Mouse (Mus musculus): ENCODE measurements around the gene Iqschfp. TPM values are rescaled to one million over a fixed set of nuclear protein-coding genes. Genes with fewer than 3 reads are reported as not detected.

The Iqschfp gene
- polyA plus RNA-seq, 1 experiment from 2014 or later = not detected

GRCm38 (mm10) chr3:68296752-68297151 is 404.7 kb downstream of the Iqschfp start:
- 84% methylated on average over 7 of the region's 7 CpGs for WGBS

GRCm38 (mm10) chr3:68305647-68306046 is 413.6 kb downstream of the Iqschfp start:
- peaks cover 5% of the 10 kb centered on the region; the same call in 1 of the 2 replicates for H3K4me1 ChIP-seq (replicated peaks)
- H3K36me3 ChIP-seq = no peaks in the 10 kb centered on the region
- H3K9ac ChIP-seq = no peak overlapping the region
- 0% methylated on average over 1 of the region's 1 CpGs for WGBS
- H3K4me2 ChIP-seq = no peak overlapping the region
- no peak overlapping the region for H3K27ac ChIP-seq (ENCODE audit: poor library complexity, severe bottlenecking)
- ATAC-seq (ENCODE audit: insufficient number of reproducible peaks, low FRiP score) = no peak
- H3K4me3 ChIP-seq = no peak overlapping the region
- no peaks in the 10 kb centered on the region for H3K27me3 ChIP-seq (replicated peaks)
- no peaks in the 10 kb centered on the region for H3K9me3 ChIP-seq (replicated peaks)

More at GRCm38 (mm10) chr3:68296752-68297151, 404.7 kb downstream of the Iqschfp start:
- Histone ChIP-seq H3K36me3 (no peaks in the 10 kb centered on the region), H3K4me2 (no peak overlapping the region), H3K9ac (no peak overlapping the region), H3K4me3 (no peak overlapping the region), H3K4me1 (replicated peaks) (no peaks in the 10 kb centered on the region), H3K27me3 (replicated peaks) (no peaks in the 10 kb centered on the region), H3K9me3 (replicated peaks) (no peaks in the 10 kb centered on the region), H3K27ac (ENCODE audit: poor library complexity, severe bottlenecking) (no peak overlapping the region)
- ATAC-seq (ENCODE audit: insufficient number of reproducible peaks, low FRiP score) = no peak

- no peak overlapping the region for H3K9ac ChIP-seq
- no peaks in the 10 kb centered on the region for H3K9me3 ChIP-seq (replicated peaks)
- no peak for ATAC-seq (ENCODE audit: insufficient number of reproducible peaks, low FRiP score)
- H3K4me3 ChIP-seq = no peak overlapping the region
- no peaks in the 10 kb centered on the region for H3K27me3 ChIP-seq (replicated peaks)
- no peak overlapping the region for H3K27ac ChIP-seq (ENCODE audit: poor library complexity, severe bottlenecking)
- no peaks in the 10 kb centered on the region for H3K36me3 ChIP-seq
- 60% methylated on average over 4 of the region's 4 CpGs for WGBS
- H3K4me2 ChIP-seq = no peak overlapping the region
- H3K4me1 ChIP-seq (replicated peaks) = peaks cover 5% of the 10 kb centered on the region; the same call in 1 of the 2 replicates
Measured at GRCm38 (mm10) chr3:68306726-68307125, 414.7 kb downstream of the Iqschfp start.

- 68% methylated on average over 6 of the region's 6 CpGs for WGBS
- Histone ChIP-seq H3K36me3 (no peaks in the 10 kb centered on the region), H3K9ac (no peak overlapping the region), H3K4me3 (no peak overlapping the region), H3K4me2 (no peak overlapping the region), H3K4me1 (replicated peaks) (no peaks in the 10 kb centered on the region), H3K9me3 (replicated peaks) (no peaks in the 10 kb centered on the region), H3K27me3 (replicated peaks) (no peaks in the 10 kb centered on the region), H3K27ac (ENCODE audit: poor library complexity, severe bottlenecking) (no peak overlapping the region)
- no peak for ATAC-seq (ENCODE audit: insufficient number of reproducible peaks, low FRiP score)
Measured at GRCm38 (mm10) chr3:68325575-68325974, 433.5 kb downstream of the Iqschfp start.

- H3K4me1 ChIP-seq (replicated peaks) = no peaks in the 10 kb centered on the region
Measured at GRCm38 (mm10) chr3:68332515-68332914, 440.5 kb downstream of the Iqschfp start.

GRCm38 (mm10) chr3:68335501-68335900 is 443.5 kb downstream of the Iqschfp start:
- no peak for ATAC-seq (ENCODE audit: insufficient number of reproducible peaks, low FRiP score)
- no peak overlapping the region for H3K4me2 ChIP-seq
- H3K36me3 ChIP-seq = no peaks in the 10 kb centered on the region
- 88% methylated on average over 4 of the region's 4 CpGs for WGBS
- no peaks in the 10 kb centered on the region for H3K9me3 ChIP-seq (replicated peaks)
- H3K4me1 ChIP-seq (replicated peaks) = no peaks in the 10 kb centered on the region
- H3K4me3 ChIP-seq = no peak overlapping the region
- no peak overlapping the region for H3K9ac ChIP-seq
- no peak overlapping the region for H3K27ac ChIP-seq (ENCODE audit: poor library complexity, severe bottlenecking)
- no peaks in the 10 kb centered on the region for H3K27me3 ChIP-seq (replicated peaks)

More at GRCm38 (mm10) chr3:68332515-68332914, 440.5 kb downstream of the Iqschfp start:
- no peak for ATAC-seq (ENCODE audit: insufficient number of reproducible peaks, low FRiP score)
- no peaks in the 10 kb centered on the region for H3K36me3 ChIP-seq
- WGBS = 36% methylated on average over 2 of the region's 2 CpGs
- no peak overlapping the region for H3K27ac ChIP-seq (ENCODE audit: poor library complexity, severe bottlenecking)
- H3K9ac ChIP-seq = no peak overlapping the region
- H3K9me3 ChIP-seq (replicated peaks) = no peaks in the 10 kb centered on the region
- no peak overlapping the region for H3K4me2 ChIP-seq
- H3K27me3 ChIP-seq (replicated peaks) = no peaks in the 10 kb centered on the region
- no peak overlapping the region for H3K4me3 ChIP-seq

GRCm38 (mm10) chr3:68350624-68351023 is 458.6 kb downstream of the Iqschfp start:
- ATAC-seq (ENCODE audit: insufficient number of reproducible peaks, low FRiP score) = no peak
- no peaks in the 10 kb centered on the region for H3K36me3 ChIP-seq
- H3K9me3 ChIP-seq (replicated peaks) = peaks cover 8% of the 10 kb centered on the region; the same call in 1 of the 2 replicates
- no peak overlapping the region for H3K9ac ChIP-seq
- H3K4me3 ChIP-seq = no peak overlapping the region
- 74% methylated on average over 6 of the region's 6 CpGs for WGBS
- no peaks in the 10 kb centered on the region for H3K27me3 ChIP-seq (replicated peaks)
- H3K4me1 ChIP-seq (replicated peaks) = no peaks in the 10 kb centered on the region
- H3K4me2 ChIP-seq = no peak overlapping the region
- H3K27ac ChIP-seq (ENCODE audit: poor library complexity, severe bottlenecking) = no peak overlapping the region

GRCm38 (mm10) chr3:68351461-68351860 is 459.4 kb downstream of the Iqschfp start:
- H3K27me3 ChIP-seq (replicated peaks) = no peaks in the 10 kb centered on the region
- H3K9me3 ChIP-seq (replicated peaks) = peaks cover 8% of the 10 kb centered on the region; the same call in 1 of the 2 replicates
- no peak for ATAC-seq (ENCODE audit: insufficient number of reproducible peaks, low FRiP score)
- no peak overlapping the region for H3K4me2 ChIP-seq
- H3K36me3 ChIP-seq = no peaks in the 10 kb centered on the region
- H3K4me3 ChIP-seq = no peak overlapping the region
- WGBS = 56% methylated on average over 3 of the region's 3 CpGs
- H3K9ac ChIP-seq = no peak overlapping the region
- H3K4me1 ChIP-seq (replicated peaks) = no peaks in the 10 kb centered on the region
- no peak overlapping the region for H3K27ac ChIP-seq (ENCODE audit: poor library complexity, severe bottlenecking)

GRCm38 (mm10) chr3:68352961-68353360 is 460.9 kb downstream of the Iqschfp start:
- Histone ChIP-seq H3K4me2 (no peak overlapping the region), H3K9me3 (replicated peaks) (peaks cover 8% of the 10 kb centered on the region; the same call in 1 of the 2 replicates), H3K27ac (ENCODE audit: poor library complexity, severe bottlenecking) (no peak overlapping the region), H3K27me3 (replicated peaks) (no peaks in the 10 kb centered on the region), H3K9ac (no peak overlapping the region), H3K4me3 (no peak overlapping the region), H3K4me1 (replicated peaks) (no peaks in the 10 kb centered on the region), H3K36me3 (no peaks in the 10 kb centered on the region)
- 79% methylated on average over 7 of the region's 7 CpGs for WGBS
- ATAC-seq (ENCODE audit: insufficient number of reproducible peaks, low FRiP score) = no peak

- Histone ChIP-seq H3K27ac (ENCODE audit: poor library complexity, severe bottlenecking) (no peak overlapping the region), H3K4me3 (no peak overlapping the region), H3K9ac (no peak overlapping the region), H3K9me3 (replicated peaks) (peaks cover 8% of the 10 kb centered on the region; the same call in 1 of the 2 replicates), H3K4me2 (no peak overlapping the region), H3K36me3 (no peaks in the 10 kb centered on the region), H3K4me1 (replicated peaks) (no peaks in the 10 kb centered on the region), H3K27me3 (replicated peaks) (no peaks in the 10 kb centered on the region)
- WGBS = 86% methylated on average over 3 of the region's 3 CpGs
- ATAC-seq (ENCODE audit: insufficient number of reproducible peaks, low FRiP score) = no peak
Measured at GRCm38 (mm10) chr3:68353492-68353891, 461.5 kb downstream of the Iqschfp start.

- peaks cover 8% of the 10 kb centered on the region; the same call in 1 of the 2 replicates for H3K9me3 ChIP-seq (replicated peaks)
- H3K9ac ChIP-seq = no peak overlapping the region
- no peaks in the 10 kb centered on the region for H3K36me3 ChIP-seq
- H3K27me3 ChIP-seq (replicated peaks) = no peaks in the 10 kb centered on the region
- 80% methylated on average over 2 of the region's 2 CpGs for WGBS
- no peak overlapping the region for H3K27ac ChIP-seq (ENCODE audit: poor library complexity, severe bottlenecking)
- H3K4me2 ChIP-seq = no peak overlapping the region
- no peak overlapping the region for H3K4me3 ChIP-seq
- no peaks in the 10 kb centered on the region for H3K4me1 ChIP-seq (replicated peaks)
- no peak for ATAC-seq (ENCODE audit: insufficient number of reproducible peaks, low FRiP score)
Measured at GRCm38 (mm10) chr3:68356516-68356915, 464.5 kb downstream of the Iqschfp start.

GRCm38 (mm10) chr3:68368029-68368428 is 476.0 kb downstream of the Iqschfp start:
- Histone ChIP-seq H3K36me3 (no peaks in the 10 kb centered on the region), H3K27ac (ENCODE audit: poor library complexity, severe bottlenecking) (no peak overlapping the region), H3K4me1 (replicated peaks) (no peaks in the 10 kb centered on the region), H3K9me3 (replicated peaks) (no peaks in the 10 kb centered on the region), H3K4me2 (no peak overlapping the region), H3K9ac (no peak overlapping the region), H3K27me3 (replicated peaks) (no peaks in the 10 kb centered on the region), H3K4me3 (no peak overlapping the region)
- no peak for ATAC-seq (ENCODE audit: insufficient number of reproducible peaks, low FRiP score)

Data from heart, embryonic 12.5 days (tissue).